In genomic region chr11:61930098-61930517, GRCm38 (mm10) we compare ENCODE assay signal across 8 mouse cellular contexts. TPM values are rescaled to one million over a fixed set of nuclear protein-coding genes. Genes with fewer than 3 reads are reported as not detected.
DNase-seq lines count a peak whose midpoint lies in the region; ATAC-seq lines count a peak whose summit lies in the region.

Gene Akap10, minus strand, starts transcription at chr11:61930252.

- peak; percentile 94 for ATAC-seq in hindbrain, embryonic 14.5 days (ENCODE audit: low FRiP score)

- DNase-seq in R1 (ENCODE audit: low read depth, low spot score): peak; percentile 91
- DNase-seq in cerebellum, postnatal 25 days: peak; percentile 95 to 97
- peak; percentile 86 to 89 for DNase-seq in frontal cortex, postnatal 25 days (ENCODE audit: low spot score in 2 of 2)
- DNase-seq in hindbrain, embryonic 14.5 days (ENCODE audit: low spot score): peak; percentile 96
- DNase-seq in layer of hippocampus, postnatal 36 days: peak; percentile 93
- peak; percentile 96 for DNase-seq in lung, postnatal 36 days
- peak; percentile 98 for DNase-seq in retina, postnatal 1 day
- peak; percentile 88 to 90 for DNase-seq in urinary bladder, adult 18-20 months (ENCODE audit: low spot score in 2 of 2)

- peak within 1 kb of the TSS; percentile 90 for H3K27ac ChIP-seq in hindbrain, embryonic 14.5 days

- H3K9ac ChIP-seq in hindbrain, embryonic 14.5 days: peak within 1 kb of the TSS; percentile 77

- H3K4me1 ChIP-seq in hindbrain, embryonic 14.5 days (replicated peaks; ENCODE audit: control insufficient read depth, insufficient read depth, low read length): peaks cover 21% of the 10 kb centered on the region

- peak within 1 kb of the TSS; percentile 68 for H3K4me3 ChIP-seq in hindbrain, embryonic 14.5 days (replicated peaks; ENCODE audit: low read length)

- H3K4me2 ChIP-seq in hindbrain, embryonic 14.5 days (replicated peaks): peak within 1 kb of the TSS; percentile 57

- no peaks in the 10 kb centered on the region for H3K27me3 ChIP-seq in hindbrain, embryonic 14.5 days (ENCODE audit: control insufficient read depth, insufficient read depth, low read length)

- under 1% methylated on average over 43 of the region's 43 CpGs for WGBS in hindbrain, embryonic 14.5 days

- H3K9me3 ChIP-seq in hindbrain, embryonic 14.5 days (ENCODE audit: control insufficient read depth, low read length): no peaks in the 10 kb centered on the region

- H3K36me3 ChIP-seq in hindbrain, embryonic 14.5 days (replicated peaks; ENCODE audit: control insufficient read depth, insufficient read depth): no peaks in the 10 kb centered on the region

RNA-seq across cellular contexts. Expression of gene Akap10, which starts in this region (rescaled TPM):
- 14.2 and 14.4 TPM in 2 replicates for polyA plus RNA-seq in hindbrain, embryonic 14.5 days (2014; fragmentation: Nextera tagmentation; extraction: Ambion mirVana)
- 10 to 100 TPM; 38.0 to 42.0 TPM for total RNA-seq in layer of hippocampus, postnatal 36 days (2021)

Comparison
In these comparisons a context has a peak if more than half of its experiments do, and no peak if none do; other contexts are left out.
1. Peak in every context shown above with its lines: DNase-seq, ATAC-seq, H3K4me3 ChIP-seq and H3K27ac ChIP-seq.